Mouse (Mus musculus): ENCODE measurements around the gene Zfp704. TPM values are rescaled to one million over a fixed set of nuclear protein-coding genes. Genes with fewer than 3 reads are reported as not detected.

The Zfp704 gene
- polyA plus RNA-seq, 1 experiment from 2014 or later, result 8.9 TPM

- no peak for DNase-seq (ENCODE audit: low spot score)
- Histone ChIP-seq H3K4me2 (ENCODE audit: low read length) (no peak overlapping the region), H3K4me3 (ENCODE audit: low read depth, low read length) (no peak overlapping the region), H3K27me3 (replicated peaks; ENCODE audit: control insufficient read depth, insufficient read depth, low read length) (no peaks in the 10 kb centered on the region), H3K27ac (ENCODE audit: low read depth, low read length) (no peak overlapping the region), H3K36me3 (ENCODE audit: control insufficient read depth, insufficient read depth, low read length) (no peaks in the 10 kb centered on the region), H3K9me3 (replicated peaks; ENCODE audit: control insufficient read depth, low read length) (no peaks in the 10 kb centered on the region), H3K9ac (ENCODE audit: low read length) (no peak overlapping the region), H3K4me1 (ENCODE audit: control insufficient read depth, insufficient read depth, low read length) (no peaks in the 10 kb centered on the region)
- no peak for ATAC-seq
- WGBS, result 95% methylated on average over 5 of the region's 5 CpGs
Measured at GRCm38 (mm10) chr3:9480936-9481335, 128.9 kb downstream of the Zfp704 start.

DNA sequence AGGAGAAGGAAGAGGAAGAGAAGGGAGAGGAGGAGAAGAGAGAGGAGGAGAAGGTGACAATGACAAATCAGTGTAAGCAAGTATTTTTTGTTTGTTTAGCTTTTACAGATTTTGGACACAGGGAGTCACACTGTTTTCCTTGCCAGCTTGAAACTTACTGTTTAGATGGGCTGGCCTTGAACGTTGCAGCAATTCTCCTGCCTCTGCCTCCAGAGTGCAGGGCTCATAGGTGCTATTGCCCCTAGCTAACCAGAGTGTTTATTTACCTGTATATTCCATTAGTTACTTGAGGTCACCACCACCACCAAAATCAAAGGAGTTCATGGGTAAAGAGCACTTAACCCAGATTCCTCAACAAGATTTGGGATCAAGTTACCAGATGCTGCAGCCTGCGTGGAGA, 132.5 kb downstream of the Zfp704 start:
- no peak overlapping the region for H3K4me3 ChIP-seq (ENCODE audit: low read depth, low read length)
- DNase-seq (ENCODE audit: low spot score) (no peak), ATAC-seq (no peak)
- no peak overlapping the region for H3K4me2 ChIP-seq (ENCODE audit: low read length)
- 56% methylated on average over 2 of the region's 2 CpGs for WGBS
- H3K4me1 ChIP-seq (ENCODE audit: control insufficient read depth, insufficient read depth, low read length), result no peaks in the 10 kb centered on the region
- H3K27ac ChIP-seq (ENCODE audit: low read depth, low read length), result no peak overlapping the region
- no peaks in the 10 kb centered on the region for H3K36me3 ChIP-seq (ENCODE audit: control insufficient read depth, insufficient read depth, low read length)
- no peaks in the 10 kb centered on the region for H3K9me3 ChIP-seq (replicated peaks; ENCODE audit: control insufficient read depth, low read length)
- no peaks in the 10 kb centered on the region for H3K27me3 ChIP-seq (replicated peaks; ENCODE audit: control insufficient read depth, insufficient read depth, low read length)
- no peak overlapping the region for H3K9ac ChIP-seq (ENCODE audit: low read length)

- 93% methylated on average over 3 of the region's 3 CpGs for WGBS
- H3K4me3 ChIP-seq (ENCODE audit: low read depth, low read length), result no peak overlapping the region
- no peak overlapping the region for H3K27ac ChIP-seq (ENCODE audit: low read depth, low read length)
- no peaks in the 10 kb centered on the region for H3K4me1 ChIP-seq (ENCODE audit: control insufficient read depth, insufficient read depth, low read length)
- H3K4me2 ChIP-seq (ENCODE audit: low read length), result no peak overlapping the region
- no peak overlapping the region for H3K9ac ChIP-seq (ENCODE audit: low read length)
- no peaks in the 10 kb centered on the region for H3K36me3 ChIP-seq (ENCODE audit: control insufficient read depth, insufficient read depth, low read length)
- no peak for DNase-seq (ENCODE audit: low spot score)
- no peak for ATAC-seq
- H3K9me3 ChIP-seq (replicated peaks; ENCODE audit: control insufficient read depth, low read length), result no peaks in the 10 kb centered on the region
- no peaks in the 10 kb centered on the region for H3K27me3 ChIP-seq (replicated peaks; ENCODE audit: control insufficient read depth, insufficient read depth, low read length)
Measured at GRCm38 (mm10) chr3:9476336-9476735, 133.5 kb downstream of the Zfp704 start.

GRCm38 (mm10) chr3:9475501-9475900, 134.4 kb downstream of the Zfp704 start:
- Histone ChIP-seq H3K27me3 (replicated peaks; ENCODE audit: control insufficient read depth, insufficient read depth, low read length) (no peaks in the 10 kb centered on the region), H3K9ac (ENCODE audit: low read length) (no peak overlapping the region), H3K4me2 (ENCODE audit: low read length) (no peak overlapping the region), H3K4me1 (ENCODE audit: control insufficient read depth, insufficient read depth, low read length) (no peaks in the 10 kb centered on the region), H3K4me3 (ENCODE audit: low read depth, low read length) (no peak overlapping the region), H3K36me3 (ENCODE audit: control insufficient read depth, insufficient read depth, low read length) (no peaks in the 10 kb centered on the region), H3K9me3 (replicated peaks; ENCODE audit: control insufficient read depth, low read length) (no peaks in the 10 kb centered on the region), H3K27ac (ENCODE audit: low read depth, low read length) (no peak overlapping the region)
- 92% methylated on average over 5 of the region's 5 CpGs for WGBS
- ATAC-seq (no peak), DNase-seq (ENCODE audit: low spot score) (no peak)

DNA sequence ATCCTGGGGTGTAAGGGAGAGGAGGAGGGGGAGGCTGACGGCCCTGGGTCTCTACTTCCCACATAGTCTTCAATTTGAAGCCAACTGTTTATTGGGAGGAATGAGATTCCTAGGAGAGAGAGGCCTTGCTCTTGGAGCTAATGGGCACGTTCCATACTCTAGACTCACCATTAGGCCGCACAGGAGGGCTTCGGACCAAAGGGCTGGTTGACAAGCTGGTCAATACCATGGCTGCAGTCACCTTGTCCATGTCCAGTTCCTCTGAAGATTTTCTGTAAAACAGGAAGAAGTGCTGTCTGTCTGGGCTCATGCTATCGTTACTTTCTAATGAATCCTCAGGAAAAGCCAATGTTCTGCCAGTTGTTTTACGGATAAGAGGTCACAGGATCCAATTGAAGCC, 135.6 kb downstream of the Zfp704 start:
- 92% methylated on average over 6 of the region's 6 CpGs for WGBS
- Histone ChIP-seq H3K4me1 (ENCODE audit: control insufficient read depth, insufficient read depth, low read length) (no peaks in the 10 kb centered on the region), H3K4me2 (ENCODE audit: low read length) (no peak overlapping the region), H3K9ac (ENCODE audit: low read length) (no peak overlapping the region), H3K36me3 (ENCODE audit: control insufficient read depth, insufficient read depth, low read length) (no peaks in the 10 kb centered on the region), H3K27me3 (replicated peaks; ENCODE audit: control insufficient read depth, insufficient read depth, low read length) (no peaks in the 10 kb centered on the region), H3K27ac (ENCODE audit: low read depth, low read length) (no peak overlapping the region), H3K4me3 (ENCODE audit: low read depth, low read length) (no peak overlapping the region), H3K9me3 (replicated peaks; ENCODE audit: control insufficient read depth, low read length) (no peaks in the 10 kb centered on the region)
- ATAC-seq, result no peak
- DNase-seq (ENCODE audit: low spot score), result no peak

- Histone ChIP-seq H3K9ac (ENCODE audit: low read length) (no peak overlapping the region), H3K9me3 (replicated peaks; ENCODE audit: control insufficient read depth, low read length) (no peaks in the 10 kb centered on the region), H3K27ac (ENCODE audit: low read depth, low read length) (no peak overlapping the region), H3K4me2 (ENCODE audit: low read length) (no peak overlapping the region), H3K36me3 (ENCODE audit: control insufficient read depth, insufficient read depth, low read length) (no peaks in the 10 kb centered on the region), H3K27me3 (replicated peaks; ENCODE audit: control insufficient read depth, insufficient read depth, low read length) (no peaks in the 10 kb centered on the region), H3K4me1 (ENCODE audit: control insufficient read depth, insufficient read depth, low read length) (no peaks in the 10 kb centered on the region), H3K4me3 (ENCODE audit: low read depth, low read length) (no peak overlapping the region)
- peak; percentile 77 for DNase-seq (ENCODE audit: low spot score)
- peak; percentile 79 for ATAC-seq
- WGBS, result 40% methylated on average over 3 of the region's 3 CpGs
Measured at GRCm38 (mm10) chr3:9466287-9466686, 143.6 kb downstream of the Zfp704 start.

- Histone ChIP-seq H3K4me1 (ENCODE audit: control insufficient read depth, insufficient read depth, low read length) (no peaks in the 10 kb centered on the region), H3K27ac (ENCODE audit: low read depth, low read length) (no peak overlapping the region), H3K27me3 (replicated peaks; ENCODE audit: control insufficient read depth, insufficient read depth, low read length) (no peaks in the 10 kb centered on the region), H3K9ac (ENCODE audit: low read length) (no peak overlapping the region), H3K4me2 (ENCODE audit: low read length) (no peak overlapping the region), H3K4me3 (ENCODE audit: low read depth, low read length) (no peak overlapping the region), H3K36me3 (ENCODE audit: control insufficient read depth, insufficient read depth, low read length) (no peaks in the 10 kb centered on the region), H3K9me3 (replicated peaks; ENCODE audit: control insufficient read depth, low read length) (no peaks in the 10 kb centered on the region)
- no peak for DNase-seq (ENCODE audit: low spot score)
- 91% methylated on average over 4 of the region's 4 CpGs for WGBS
- ATAC-seq, result no peak
Measured at GRCm38 (mm10) chr3:9465731-9466130, 144.2 kb downstream of the Zfp704 start.

GRCm38 (mm10) chr3:9461660-9462059, 148.2 kb downstream of the Zfp704 start:
- WGBS, result 90% methylated on average over 5 of the region's 5 CpGs
- DNase-seq (ENCODE audit: low spot score), result no peak
- H3K9ac ChIP-seq (ENCODE audit: low read length), result no peak overlapping the region

DNA sequence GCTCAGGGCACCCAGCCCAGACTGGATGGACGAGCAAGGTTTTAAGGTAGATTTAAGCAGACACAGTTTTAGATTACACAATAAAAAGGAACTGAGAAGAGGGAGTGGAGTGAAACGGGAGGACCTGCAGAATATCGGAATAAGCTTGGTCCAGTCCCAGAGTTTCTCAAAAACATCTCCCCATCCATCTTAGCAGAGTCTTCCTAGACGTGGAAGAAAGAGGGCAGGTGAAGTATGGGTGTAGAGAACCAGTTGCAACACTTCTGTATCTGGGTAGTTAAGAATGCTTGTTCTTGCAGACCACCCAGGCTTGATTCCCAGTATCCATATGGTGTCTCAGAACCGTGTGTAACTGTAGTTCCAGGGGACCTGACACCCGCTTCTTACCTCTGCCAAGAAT, 149.6 kb downstream of the Zfp704 start:
- no peak for DNase-seq (ENCODE audit: low spot score)
- Histone ChIP-seq H3K4me3 (ENCODE audit: low read depth, low read length) (no peak overlapping the region), H3K4me2 (ENCODE audit: low read length) (no peak overlapping the region), H3K4me1 (ENCODE audit: control insufficient read depth, insufficient read depth, low read length) (no peaks in the 10 kb centered on the region), H3K27ac (ENCODE audit: low read depth, low read length) (no peak overlapping the region), H3K9ac (ENCODE audit: low read length) (no peak overlapping the region), H3K9me3 (replicated peaks; ENCODE audit: control insufficient read depth, low read length) (no peaks in the 10 kb centered on the region), H3K27me3 (replicated peaks; ENCODE audit: control insufficient read depth, insufficient read depth, low read length) (no peaks in the 10 kb centered on the region), H3K36me3 (ENCODE audit: control insufficient read depth, insufficient read depth, low read length) (no peaks in the 10 kb centered on the region)
- WGBS, result 85% methylated on average over 6 of the region's 6 CpGs
- no peak for ATAC-seq

More at GRCm38 (mm10) chr3:9461660-9462059, 148.2 kb downstream of the Zfp704 start:
- no peaks in the 10 kb centered on the region for H3K36me3 ChIP-seq (ENCODE audit: control insufficient read depth, insufficient read depth, low read length)
- ATAC-seq, result no peak
- no peaks in the 10 kb centered on the region for H3K4me1 ChIP-seq (ENCODE audit: control insufficient read depth, insufficient read depth, low read length)
- no peak overlapping the region for H3K27ac ChIP-seq (ENCODE audit: low read depth, low read length)
- H3K4me3 ChIP-seq (ENCODE audit: low read depth, low read length), result no peak overlapping the region
- H3K9me3 ChIP-seq (replicated peaks; ENCODE audit: control insufficient read depth, low read length), result no peaks in the 10 kb centered on the region
- no peaks in the 10 kb centered on the region for H3K27me3 ChIP-seq (replicated peaks; ENCODE audit: control insufficient read depth, insufficient read depth, low read length)
- no peak overlapping the region for H3K4me2 ChIP-seq (ENCODE audit: low read length)

Data from forebrain, embryonic 14.5 days (tissue).